Mouse (Mus musculus) forebrain, embryonic 10.5 days (tissue): ENCODE results near the gene Herc1. TPM values are rescaled to one million over a fixed set of nuclear protein-coding genes. Genes with fewer than 3 reads are reported as not detected.

ENCODE experiments used
- DNase-seq: peaks from one replicate; pipeline ENCODE4 v3.0.0-alpha.2; 2017; ENCODE audit warnings: low spot score; ENCODE audit errors: extremely low spot score
- H3K27ac ChIP-seq: fragments of 300-500 bp; sonication (generic); 2 replicates; pipeline ENCODE4 v1.5.1; 2016; ENCODE audit warnings: mild to moderate bottlenecking
- H3K27me3 ChIP-seq: fragments of 300-500 bp; sonication (generic); 2 replicates; pipeline ENCODE4 v1.6.1; 2016; ENCODE audit warnings: mild to moderate bottlenecking; ENCODE audit not compliant: poor library complexity, severe bottlenecking
- H3K36me3 ChIP-seq: fragments of 300-500 bp; sonication (generic); replicated peaks from 2 replicates; pipeline ENCODE4 v1.6.1; 2016; ENCODE audit warnings: mild to moderate bottlenecking, moderate library complexity
- H3K4me1 ChIP-seq: fragments of 300-500 bp; sonication (generic); 2 replicates; pipeline ENCODE4 v1.6.1; 2016
- H3K4me3 ChIP-seq: fragments of 300-500 bp; sonication (generic); 2 replicates; pipeline ENCODE4 v1.5.1; 2016; ENCODE audit warnings: mild to moderate bottlenecking, moderate library complexity
- H3K9me3 ChIP-seq: fragments of 300-500 bp; sonication (generic); 2 replicates; pipeline ENCODE4 v1.6.1; 2016; ENCODE audit warnings: mild to moderate bottlenecking, moderate library complexity
- WGBS: fragments of 180-500 bp; shearing (Covaris S2); methylation state at CpG from one replicate; pipeline ENCODE4 v1.1.7; 2016; 5-methylcytosine and 5-hydroxymethylcytosine counted together
- polyA plus RNA-seq: library from polyadenylated mRNA; unstranded; fragments of >200 nt; fragmentation: Nextera tagmentation; extraction: Ambion mirVana; gene quantifications from 2 replicates; pipeline ENCODE4 v1.2.1, GENCODE M21; 2016

Herc1 gene
- polyA plus RNA-seq, 1 experiment from 2014 or later: 31.6 TPM

DNA sequence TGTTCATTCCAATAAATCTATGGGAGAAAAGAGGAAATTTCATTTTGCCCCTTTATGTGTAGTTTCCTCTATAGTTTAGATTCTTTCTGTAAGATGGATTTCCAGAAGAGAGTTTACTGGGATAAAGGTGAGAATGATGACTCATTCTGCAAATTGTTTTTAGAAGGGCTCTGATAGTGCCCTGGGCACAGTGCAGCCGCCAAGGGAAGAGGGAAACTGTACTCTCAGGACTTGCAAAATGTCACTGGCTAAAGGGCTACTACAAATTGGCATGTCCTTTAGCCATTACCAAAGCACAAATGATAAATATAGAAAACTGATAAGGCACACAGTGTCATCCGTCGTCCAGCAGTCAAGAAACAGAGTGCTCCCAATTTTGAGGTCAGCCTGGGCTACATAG is 19.8 kb upstream of the Herc1 start:
- H3K27me3 ChIP-seq: no peaks in the 10 kb centered on the region
- WGBS: 92% methylated on average over 3 of the region's 3 CpGs

DNA sequence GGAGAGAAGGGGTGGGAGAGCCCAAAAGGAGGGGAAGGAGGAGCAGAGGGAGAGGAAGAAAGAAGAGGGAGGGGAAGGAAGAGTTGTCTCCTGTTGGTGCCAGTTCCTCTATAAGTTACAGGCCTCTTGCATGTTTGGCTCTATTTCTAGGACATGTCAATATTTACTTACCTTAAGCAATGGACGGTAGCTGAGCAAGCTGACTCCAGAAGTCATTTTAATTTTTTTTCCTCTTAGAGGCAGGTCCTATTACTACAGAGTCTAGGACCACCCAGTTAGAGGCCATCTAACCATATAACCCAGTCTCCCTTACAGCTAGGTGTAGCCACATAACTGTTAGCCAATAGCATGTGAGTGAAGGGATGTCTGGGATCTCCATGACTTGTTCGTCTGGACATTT is 18.7 kb upstream of the Herc1 start:
- Histone ChIP-seq H3K9me3 (no peaks in the 10 kb centered on the region), H3K36me3 (no peaks in the 10 kb centered on the region), H3K27me3 (no peaks in the 10 kb centered on the region), H3K4me3 (no peak overlapping the region), H3K27ac (no peak overlapping the region), H3K4me1 (peaks cover 7% of the 10 kb centered on the region)
- 87% methylated on average over 2 of the region's 2 CpGs for WGBS
- DNase-seq: no peak

More for the DNA sequence above, 19.8 kb upstream of the Herc1 start:
- H3K27ac ChIP-seq: no peak overlapping the region
- DNase-seq: no peak
- no peak overlapping the region for H3K4me3 ChIP-seq
- H3K4me1 ChIP-seq: peaks cover 7% of the 10 kb centered on the region
- H3K9me3 ChIP-seq: no peaks in the 10 kb centered on the region
- H3K36me3 ChIP-seq: no peaks in the 10 kb centered on the region

DNA sequence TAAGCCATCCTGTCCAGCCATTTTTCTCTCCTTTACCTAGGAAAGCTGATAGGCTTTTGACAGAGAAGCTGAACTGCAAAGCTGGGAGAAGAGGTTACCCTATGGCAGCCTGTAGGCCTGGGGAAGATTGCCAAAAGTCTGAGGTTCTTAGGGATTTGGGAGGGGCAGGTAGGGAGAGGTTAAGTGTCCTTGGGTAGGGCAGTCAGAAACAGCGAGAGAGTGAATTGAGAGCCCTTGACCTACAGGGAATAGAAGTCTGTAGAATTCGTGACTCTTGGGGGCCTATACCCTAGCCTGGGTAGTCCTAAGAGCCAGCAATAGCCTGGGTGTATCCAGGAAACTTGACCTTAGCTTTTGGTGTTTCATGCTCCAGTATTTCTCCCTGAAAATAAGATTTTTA is 17.9 kb upstream of the Herc1 start:
- Histone ChIP-seq H3K4me3 (no peak overlapping the region), H3K4me1 (peaks cover 7% of the 10 kb centered on the region), H3K9me3 (no peaks in the 10 kb centered on the region), H3K27me3 (no peaks in the 10 kb centered on the region), H3K27ac (no peak overlapping the region), H3K36me3 (no peaks in the 10 kb centered on the region)
- no peak for DNase-seq
- 83% methylated on average over 2 of the region's 2 CpGs for WGBS

DNA sequence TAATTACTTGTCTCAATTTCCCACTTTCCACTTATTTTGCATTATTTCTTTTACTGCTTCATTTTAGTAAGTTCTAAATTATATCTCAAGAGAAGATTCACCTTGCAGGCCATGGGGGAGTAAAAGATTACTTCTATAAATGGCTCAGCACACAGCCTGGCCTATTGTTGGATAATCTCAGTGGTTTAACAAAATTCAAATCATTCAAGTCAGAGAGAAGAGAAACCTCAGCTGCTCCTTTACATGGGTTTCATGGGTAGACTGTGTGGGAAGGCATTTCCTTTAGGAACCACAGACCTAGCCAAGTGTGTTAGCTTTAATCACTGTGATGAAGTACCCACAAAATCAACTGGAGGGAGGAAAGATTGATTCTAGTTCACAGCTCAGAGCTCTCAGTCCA is 13.0 kb upstream of the Herc1 start:
- Histone ChIP-seq H3K27me3 (no peaks in the 10 kb centered on the region), H3K4me3 (no peak overlapping the region), H3K4me1 (no peaks in the 10 kb centered on the region), H3K9me3 (no peaks in the 10 kb centered on the region), H3K36me3 (no peaks in the 10 kb centered on the region), H3K27ac (no peak overlapping the region)
- DNase-seq: no peak

DNA sequence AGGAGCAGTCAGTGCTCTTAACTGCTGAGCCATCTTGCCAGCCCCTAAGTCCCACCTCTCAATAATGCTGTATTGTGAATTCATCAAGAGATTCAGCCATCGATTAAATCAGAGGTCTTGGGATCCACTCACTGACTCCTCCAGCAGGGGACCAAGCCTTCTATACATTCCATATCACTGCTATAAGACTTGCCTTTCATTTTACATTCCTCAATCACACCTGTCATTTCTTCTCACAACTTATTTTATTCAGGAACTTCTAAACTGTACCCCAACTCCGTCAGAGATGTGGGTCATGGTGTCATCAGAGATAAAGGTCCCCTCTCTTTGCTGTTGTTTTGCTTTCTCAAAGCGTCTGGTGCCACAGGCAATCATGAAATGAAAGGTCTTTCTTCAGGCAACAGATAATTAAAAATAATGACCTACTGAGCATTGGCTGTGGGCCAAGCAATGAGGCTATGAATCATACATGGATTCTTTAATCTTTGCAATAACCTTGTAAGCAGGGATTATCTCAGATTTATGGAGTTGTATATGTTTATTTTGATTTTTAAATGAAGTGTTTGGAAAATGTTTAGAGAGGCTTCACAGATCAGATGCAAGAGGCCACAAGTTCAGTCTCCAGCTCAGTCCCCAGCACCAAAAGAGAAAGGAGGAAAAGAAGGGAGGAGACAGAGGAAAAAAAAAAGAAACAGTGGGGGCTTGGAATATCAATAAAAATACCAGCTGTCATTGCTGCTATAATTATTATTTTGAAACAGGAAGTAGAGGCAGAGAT is 12.1 kb upstream of the Herc1 start:
- no peaks in the 10 kb centered on the region for H3K4me1 ChIP-seq
- DNase-seq: no peak
- H3K9me3 ChIP-seq: no peaks in the 10 kb centered on the region
- H3K27ac ChIP-seq: no peak overlapping the region
- 71% methylated on average over 3 of the region's 3 CpGs for WGBS
- no peak overlapping the region for H3K4me3 ChIP-seq
- no peaks in the 10 kb centered on the region for H3K27me3 ChIP-seq
- no peaks in the 10 kb centered on the region for H3K36me3 ChIP-seq

DNA sequence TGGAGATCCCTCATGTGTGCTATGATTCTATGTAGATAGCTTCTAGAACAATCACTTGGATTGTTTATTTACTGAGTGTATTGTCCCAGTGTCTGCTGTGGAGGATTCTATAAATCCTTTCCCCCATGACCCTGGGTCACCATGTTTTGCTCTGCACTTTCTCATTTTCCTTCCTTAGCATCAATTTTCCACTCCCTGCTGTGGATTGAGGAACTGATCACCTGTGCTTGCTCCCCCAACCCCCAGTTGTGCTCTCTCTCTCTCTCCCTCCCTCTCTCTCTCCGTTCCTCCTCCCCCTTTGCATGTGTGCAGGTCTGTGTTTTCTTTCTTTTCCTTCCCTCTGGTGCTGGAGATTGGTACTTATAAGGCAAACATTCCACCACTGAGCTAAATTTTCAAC is 10.5 kb upstream of the Herc1 start:
- Histone ChIP-seq H3K36me3 (no peaks in the 10 kb centered on the region), H3K27ac (no peak overlapping the region), H3K4me3 (no peak overlapping the region), H3K4me1 (no peaks in the 10 kb centered on the region), H3K9me3 (no peaks in the 10 kb centered on the region), H3K27me3 (no peaks in the 10 kb centered on the region)
- WGBS: 57% methylated on average over 1 of the region's 1 CpGs
- DNase-seq: no peak

DNA sequence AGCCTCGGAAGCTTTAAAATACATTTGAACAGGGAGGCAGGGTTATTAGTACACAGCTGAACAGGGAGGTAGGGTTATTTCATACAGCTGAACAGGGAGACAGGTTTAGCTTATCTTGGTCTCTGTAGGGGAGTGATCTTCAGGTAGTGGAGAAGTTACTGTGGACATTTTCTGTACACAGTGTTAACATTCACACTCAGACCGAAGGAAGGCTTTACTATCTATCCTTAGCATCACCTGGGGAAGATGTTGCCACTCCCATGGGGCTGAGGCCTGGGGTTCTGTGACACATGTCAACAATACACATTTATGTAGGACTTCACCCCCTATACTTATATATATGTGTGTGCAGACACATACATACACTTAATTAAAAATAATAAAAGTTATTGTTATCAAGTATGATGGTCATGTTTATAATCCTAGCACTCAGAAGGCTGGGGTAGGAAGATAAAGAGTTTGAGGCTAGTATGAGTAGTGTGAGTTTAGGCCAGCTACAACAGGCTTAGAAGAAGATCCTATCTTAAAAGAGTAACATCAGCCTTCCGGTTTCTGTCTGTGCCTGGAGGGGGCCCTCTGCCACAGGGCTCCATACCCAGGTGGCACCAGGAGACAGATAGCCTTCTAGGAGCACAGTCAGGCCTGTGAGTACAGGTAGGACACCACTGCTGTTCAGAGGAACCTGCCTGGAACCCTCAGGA is 9.7 kb upstream of the Herc1 start:
- no peaks in the 10 kb centered on the region for H3K36me3 ChIP-seq
- DNase-seq: no peak
- no peak overlapping the region for H3K4me3 ChIP-seq
- H3K27me3 ChIP-seq: no peaks in the 10 kb centered on the region
- H3K4me1 ChIP-seq: no peaks in the 10 kb centered on the region
- no peaks in the 10 kb centered on the region for H3K9me3 ChIP-seq
- 89% methylated on average over 3 of the region's 3 CpGs for WGBS
- H3K27ac ChIP-seq: no peak overlapping the region

DNA sequence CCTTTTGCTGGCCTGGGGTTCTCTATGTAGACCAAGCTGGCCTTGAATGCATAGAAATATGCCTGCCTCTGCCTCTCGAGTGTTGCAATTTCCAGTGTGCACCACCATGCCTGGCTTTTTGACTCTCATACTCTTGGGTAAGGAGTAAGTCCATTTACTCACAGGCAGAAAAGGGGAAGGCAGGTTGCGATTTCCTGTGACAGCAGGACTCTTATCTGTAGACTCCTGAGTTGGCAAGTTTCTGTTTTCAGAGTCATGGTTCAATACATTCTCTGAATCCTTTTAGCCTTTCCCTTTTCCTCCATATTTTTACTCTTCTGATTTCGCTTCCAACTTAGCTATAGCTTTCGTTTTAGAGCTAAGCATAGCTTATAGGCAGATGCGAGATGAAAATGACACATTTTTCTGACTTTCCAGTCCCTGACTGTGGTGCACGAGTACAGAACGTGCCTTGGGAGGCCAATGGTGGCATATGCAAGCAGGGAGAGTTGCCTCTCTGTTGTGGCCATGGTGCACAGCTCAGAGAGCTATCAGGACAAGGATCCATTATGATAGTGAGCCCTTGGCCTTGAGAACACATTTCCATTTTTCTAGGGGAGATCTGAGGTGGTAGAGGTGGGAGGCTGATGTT is 2.7 kb upstream of the Herc1 start:
- H3K4me1 ChIP-seq: peaks cover 34% of the 10 kb centered on the region
- no peak overlapping the region for H3K27ac ChIP-seq
- no peak overlapping the region for H3K4me3 ChIP-seq
- H3K36me3 ChIP-seq: no peaks in the 10 kb centered on the region
- H3K27me3 ChIP-seq: no peaks in the 10 kb centered on the region
- 88% methylated on average over 7 of the region's 7 CpGs for WGBS
- DNase-seq: no peak
- no peaks in the 10 kb centered on the region for H3K9me3 ChIP-seq

DNA sequence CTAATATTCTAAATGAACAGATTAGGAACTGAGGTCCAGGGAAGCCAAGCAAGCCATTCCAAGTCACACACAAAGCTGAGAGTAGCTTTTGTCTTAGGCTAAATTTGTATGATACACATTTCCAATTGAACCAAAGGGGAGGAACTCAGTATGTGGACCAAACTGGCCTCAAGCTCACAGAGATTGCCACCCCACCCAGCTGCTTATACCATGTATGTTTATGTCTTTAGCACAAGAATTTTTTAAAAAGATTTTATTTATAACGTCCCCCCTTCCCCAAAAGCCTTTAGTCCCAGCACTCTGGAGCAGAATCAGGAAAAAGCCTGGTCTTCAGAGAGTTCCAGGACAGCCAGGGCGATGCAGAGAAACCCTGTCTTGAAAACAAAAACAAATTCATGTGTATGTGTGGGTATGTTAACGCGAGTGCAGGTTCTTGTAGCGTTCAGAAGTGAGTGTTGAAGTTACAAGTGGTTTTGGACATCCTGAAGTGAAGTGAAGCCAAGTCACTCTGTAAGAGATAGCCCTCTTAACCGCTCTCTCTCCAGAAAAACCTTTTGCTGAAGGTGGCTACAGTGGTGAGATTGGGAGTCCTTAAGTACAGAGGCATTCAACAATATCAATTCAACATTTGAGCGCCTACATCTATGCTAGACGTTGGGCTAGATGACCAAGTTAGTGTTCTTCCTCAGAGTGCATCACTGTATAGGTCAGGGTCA is 948 bp upstream of the Herc1 start:
- Histone ChIP-seq H3K4me3 (peak overlapping the region; percentile 99), H3K36me3 (peaks cover 3% of the 10 kb centered on the region; the same call in 1 of the 2 replicates), H3K27ac (peak overlapping the region; percentile 98), H3K4me1 (peaks cover 34% of the 10 kb centered on the region), H3K27me3 (no peaks in the 10 kb centered on the region), H3K9me3 (no peaks in the 10 kb centered on the region)
- DNase-seq: no peak
- 37% methylated on average over 8 of the region's 8 CpGs for WGBS

DNA sequence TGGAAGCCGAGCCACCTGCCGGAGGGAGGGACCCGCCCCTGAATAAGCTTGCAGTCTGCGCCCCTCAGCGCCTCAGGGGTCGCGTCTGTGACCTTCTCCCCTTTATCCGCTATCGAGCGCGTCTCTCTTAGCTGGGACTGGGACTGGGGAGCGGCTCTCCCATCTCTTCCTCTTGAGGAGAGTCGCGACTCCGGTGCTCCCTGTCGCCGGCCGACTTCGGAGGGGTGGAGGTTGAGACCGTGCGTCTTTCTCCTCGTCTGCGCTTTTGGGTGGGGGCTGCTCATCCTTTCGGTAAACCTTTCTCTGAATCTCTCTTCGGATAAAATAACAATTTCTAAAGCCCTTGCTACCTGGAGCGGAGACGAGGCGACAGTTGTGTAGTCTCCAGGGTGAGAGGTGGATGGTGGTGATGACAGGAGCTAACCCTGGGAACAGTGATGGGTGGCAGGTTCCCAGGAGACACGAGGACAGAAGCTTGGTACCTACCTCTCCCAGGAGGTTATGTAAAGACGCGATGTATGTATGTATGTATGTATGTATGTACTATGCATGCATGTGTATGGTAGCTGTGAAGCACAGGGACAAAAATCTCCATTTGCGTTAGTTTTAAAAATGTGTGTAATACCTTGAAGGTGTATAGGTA is 659 bp downstream of the Herc1 start:
- Histone ChIP-seq H3K4me1 (peaks cover 34% of the 10 kb centered on the region), H3K27ac (peak overlapping the region; percentile 98), H3K9me3 (no peaks in the 10 kb centered on the region), H3K36me3 (peaks cover 3% of the 10 kb centered on the region; the same call in 1 of the 2 replicates), H3K27me3 (no peaks in the 10 kb centered on the region), H3K4me3 (peak overlapping the region; percentile 99)
- no peak for DNase-seq
- 2% methylated on average over 32 of the region's 32 CpGs for WGBS

DNA sequence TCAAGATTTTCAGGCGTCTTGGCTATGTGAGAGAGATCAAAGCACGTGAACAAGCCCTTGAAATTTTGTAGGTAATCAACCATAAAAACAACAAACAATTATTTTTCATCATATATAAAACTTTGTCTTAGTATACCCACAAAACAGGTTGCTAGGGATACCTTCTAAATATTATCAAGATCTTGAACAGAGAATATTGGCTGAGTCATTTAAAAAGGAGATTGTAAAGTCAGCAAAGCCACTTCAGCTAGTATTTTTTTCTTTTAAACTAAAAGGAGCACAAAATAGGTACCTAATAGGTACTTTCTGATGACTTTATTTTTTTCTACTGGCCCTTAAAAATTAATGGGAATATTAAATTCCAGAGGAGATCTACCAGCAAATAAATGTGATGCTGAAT is 2.5 kb downstream of the Herc1 start:
- peaks cover 3% of the 10 kb centered on the region; the same call in 1 of the 2 replicates for H3K36me3 ChIP-seq

DNA sequence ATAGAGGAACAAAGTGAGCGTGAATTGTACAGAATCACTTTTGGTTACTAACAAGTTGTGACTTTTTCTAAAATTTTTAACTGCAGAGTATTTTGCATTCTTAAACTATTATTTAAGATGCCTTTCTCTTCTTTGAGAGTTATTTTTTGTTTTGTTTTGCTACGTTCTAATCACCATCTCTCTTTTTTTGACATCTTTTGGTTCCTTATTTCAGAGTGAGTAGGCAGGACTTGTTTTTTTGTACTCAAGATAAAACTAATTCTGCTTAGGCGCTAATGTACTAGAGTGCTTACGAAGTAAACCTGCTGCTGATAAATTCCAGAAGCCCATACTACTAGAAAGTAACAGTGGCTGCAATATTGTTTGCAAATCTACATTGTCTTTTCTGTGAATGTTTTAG is 8.9 kb downstream of the Herc1 start:
- no peaks in the 10 kb centered on the region for H3K36me3 ChIP-seq
- no peaks in the 10 kb centered on the region for H3K27me3 ChIP-seq
- no peaks in the 10 kb centered on the region for H3K9me3 ChIP-seq
- no peak for DNase-seq
- H3K4me3 ChIP-seq: no peak overlapping the region
- 0 out of 2 replicates have a peak, but pooled peaks cover 3% of the 10 kb centered on the region for H3K4me1 ChIP-seq
- H3K27ac ChIP-seq: no peak overlapping the region
- 93% methylated on average over 4 of the region's 4 CpGs for WGBS

More for the DNA sequence above, 2.5 kb downstream of the Herc1 start:
- Histone ChIP-seq H3K9me3 (no peaks in the 10 kb centered on the region), H3K27me3 (no peaks in the 10 kb centered on the region), H3K4me1 (peaks cover 34% of the 10 kb centered on the region), H3K4me3 (no peak overlapping the region), H3K27ac (no peak overlapping the region)
- no peak for DNase-seq
- WGBS: 87% methylated on average over 2 of the region's 2 CpGs
